Mouse (Mus musculus) spleen, adult 2 months (tissue): ENCODE results near the gene Amz2.

Source experiments
- CTCF ChIP-seq: fragments of 200-500 bp; IDR thresholded peaks from 2 replicates; pipeline ENCODE4 v1.5.1; 2011; ENCODE audit warnings: mild to moderate bottlenecking, inconsistent platforms; ENCODE audit not compliant: insufficient read depth, insufficient read length, insufficient replicate concordance; ENCODE audit errors: extremely low read depth
- POLR2A ChIP-seq: fragments of 200-500 bp; IDR thresholded peaks from 2 replicates; pipeline ENCODE4 v1.6.1; 2011; ENCODE audit warnings: low read depth, low read length, inconsistent platforms

DNA sequence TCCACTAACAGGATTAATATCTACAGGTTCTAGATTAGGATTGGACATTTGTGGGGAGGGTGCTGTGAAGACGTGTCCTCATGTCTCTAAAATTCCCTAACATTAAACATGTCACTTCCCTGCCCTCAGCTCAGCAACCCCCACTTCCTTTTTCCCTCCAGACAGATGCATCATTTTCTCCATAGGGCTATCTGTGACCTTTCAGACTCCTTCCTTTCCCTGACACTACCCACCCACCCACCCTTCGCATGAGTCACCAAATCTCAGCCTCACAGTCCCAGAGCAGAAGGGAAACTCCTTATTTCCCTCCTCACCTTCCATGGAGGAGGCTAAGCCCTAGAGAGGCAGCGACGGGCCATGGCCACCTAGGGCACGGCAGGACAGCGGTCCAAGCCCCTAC is 12.1 kb upstream of the Amz2 start, which contains the start of gene 9930022D16Rik:
- TF ChIP-seq POLR2A = no peak
- TF ChIP-seq CTCF = no peak
